Mouse (Mus musculus) MEL (cell line): ENCODE data around the gene Ikzf3. TPM values are rescaled to one million over a fixed set of nuclear protein-coding genes. Genes with fewer than 3 reads are reported as not detected.
A peak's percentile ranks its signal among the peaks of the same experiment; 100 is the strongest.

Source experiments
- DNase-seq: peaks from one replicate; pipeline ENCODE4 v3.0.0; 2011; ENCODE audit warnings: low read depth, low spot score
- H3K27ac ChIP-seq: 2 replicates; pipeline ENCODE4 v1.5.1; 2012; ENCODE audit warnings: low read depth, mild to moderate bottlenecking, control low read depth, low read length, moderate library complexity; ENCODE audit not compliant: control insufficient read depth
- H3K27me3 ChIP-seq, 2 experiments: fragments of 150-350 bp in 1 of 2; sonication (generic) in 1 of 2; 2 replicates each; pipeline ENCODE4 v1.6.1; 2012; ENCODE audit warnings: low read length in 2 of 2, mild to moderate bottlenecking in 2 of 2, improper control_type of control experiment in 1 of 2, moderate library complexity in 1 of 2; ENCODE audit not compliant: insufficient read depth in 2 of 2, control insufficient read depth in 1 of 2
- H3K36me3 ChIP-seq, 2 experiments: 2 replicates each; pipeline ENCODE4 v1.6.1; 2012 to 2014; ENCODE audit warnings: low read length in 2 of 2, improper control_type of control experiment in 1 of 2, inconsistent platforms in 1 of 2, mild to moderate bottlenecking in 1 of 2; ENCODE audit not compliant: insufficient read depth in 2 of 2, control insufficient read depth in 1 of 2
- H3K4me1 ChIP-seq, 2 experiments: fragments of 150-350 bp in 1 of 2; sonication (generic) in 1 of 2; 2 replicates each; pipeline ENCODE4 v1.6.1; 2012; ENCODE audit warnings: low read length in 2 of 2, improper control_type of control experiment in 1 of 2, mild to moderate bottlenecking in 1 of 2; ENCODE audit not compliant: insufficient read depth in 2 of 2, control insufficient read depth in 1 of 2
- H3K4me3 ChIP-seq, 2 experiments: fragments of 150-350 bp in 1 of 2; sonication (generic) in 1 of 2; 2 replicates each; pipeline ENCODE4 v1.5.1; 2012; ENCODE audit warnings: low read depth in 2 of 2, low read length in 2 of 2, mild to moderate bottlenecking in 2 of 2, moderate library complexity in 2 of 2, control low read depth in 1 of 2, improper control_type of control experiment in 1 of 2; ENCODE audit not compliant: control insufficient read depth in 1 of 2, insufficient read depth in 1 of 2
- H3K79me2 ChIP-seq: 2 replicates; pipeline ENCODE4 v1.6.1; 2012; ENCODE audit warnings: mild to moderate bottlenecking, low read length, moderate library complexity; ENCODE audit not compliant: control insufficient read depth, poor library complexity, insufficient read depth
- H3K9ac ChIP-seq: 2 replicates; pipeline ENCODE4 v1.6.1; 2012; ENCODE audit warnings: low read depth, mild to moderate bottlenecking, control low read depth, low read length, moderate library complexity; ENCODE audit not compliant: control insufficient read depth, poor library complexity, severe bottlenecking
- H3K9me3 ChIP-seq: fragments of 150-350 bp; sonication (generic); replicated peaks from 2 replicates; pipeline ENCODE4 v1.6.1; 2012; ENCODE audit warnings: mild to moderate bottlenecking, low read length, improper control_type of control experiment, moderate library complexity; ENCODE audit not compliant: insufficient read depth
- BHLHE40 ChIP-seq: IDR thresholded peaks from 2 replicates; pipeline ENCODE4 v1.6.1; 2012; ENCODE audit warnings: low read depth, mild to moderate bottlenecking, inconsistent platforms, low read length, improper control_type of control experiment, borderline replicate concordance
- CHD1 ChIP-seq: IDR thresholded peaks from 2 replicates; pipeline ENCODE4 v1.6.1; 2012; ENCODE audit warnings: low read depth, mild to moderate bottlenecking, inconsistent platforms, low read length, improper control_type of control experiment
- CHD2 ChIP-seq: IDR thresholded peaks from 2 replicates; pipeline ENCODE4 v1.6.1; 2011; ENCODE audit warnings: low read length, improper control_type of control experiment
- CTCF ChIP-seq, 3 experiments: IDR thresholded peaks in 2 of 3; conservative IDR thresholded peaks in 1 of 3; 2 replicates each; pipeline ENCODE4 v1.5.1; 2011 to 2012; ENCODE audit warnings: low read length in 3 of 3, low read depth in 2 of 3, mild to moderate bottlenecking in 2 of 3, improper control_type of control experiment in 1 of 3, inconsistent platforms in 1 of 3, mixed read lengths in 1 of 3, moderate library complexity in 1 of 3; ENCODE audit not compliant: control insufficient read depth in 1 of 3, insufficient read depth in 1 of 3, poor library complexity in 1 of 3, severe bottlenecking in 1 of 3
- E2F4 ChIP-seq: IDR thresholded peaks from 2 replicates; pipeline ENCODE4 v1.6.1; 2011; ENCODE audit warnings: low read depth, low read length, improper control_type of control experiment, borderline replicate concordance
- EP300 ChIP-seq, 2 experiments: IDR thresholded peaks; 2 replicates each; pipeline ENCODE4 v1.6.1; 2011; ENCODE audit warnings: improper control_type of control experiment in 2 of 2, low read length in 2 of 2, low read depth in 1 of 2, mild to moderate bottlenecking in 1 of 2
- GABPA ChIP-seq: IDR thresholded peaks from 2 replicates; pipeline ENCODE4 v1.6.1; 2012; ENCODE audit warnings: low read depth, mild to moderate bottlenecking, inconsistent platforms, low read length, improper control_type of control experiment, moderate library complexity
- MAX ChIP-seq: IDR thresholded peaks from 2 replicates; pipeline ENCODE4 v1.6.1; 2011; ENCODE audit warnings: low read length, improper control_type of control experiment
- MYC ChIP-seq: IDR thresholded peaks from 2 replicates; pipeline ENCODE4 v1.6.1; 2011; ENCODE audit warnings: low read depth, mild to moderate bottlenecking, low read length, improper control_type of control experiment, moderate library complexity
- NELFE ChIP-seq: IDR thresholded peaks from 2 replicates; pipeline ENCODE4 v1.6.1; 2011; ENCODE audit warnings: low read depth, low read length, improper control_type of control experiment
- NRF1 ChIP-seq: IDR thresholded peaks from 2 replicates; pipeline ENCODE4 v1.6.1; 2014; ENCODE audit warnings: low read depth, mild to moderate bottlenecking, inconsistent platforms, low read length, improper control_type of control experiment, moderate library complexity; ENCODE audit not compliant: poor library complexity, insufficient read depth, severe bottlenecking
- POLR2A ChIP-seq, 2 experiments: IDR thresholded peaks; 2 replicates each; pipeline ENCODE4 v1.6.1; 2011 to 2012; ENCODE audit warnings: low read length in 2 of 2, mild to moderate bottlenecking in 2 of 2, control low read depth in 1 of 2, improper control_type of control experiment in 1 of 2, low read depth in 1 of 2, moderate library complexity in 1 of 2; ENCODE audit not compliant: control insufficient read depth in 1 of 2, insufficient read depth in 1 of 2, poor library complexity in 1 of 2
- POLR2AphosphoS2 ChIP-seq: IDR thresholded peaks from 2 replicates; pipeline ENCODE4 v1.6.1; 2011; ENCODE audit warnings: low read length, improper control_type of control experiment
- RAD21 ChIP-seq: IDR thresholded peaks from 2 replicates; pipeline ENCODE4 v1.6.1; 2011; ENCODE audit warnings: mild to moderate bottlenecking, low read depth, low read length, improper control_type of control experiment
- SIN3A ChIP-seq: IDR thresholded peaks from 2 replicates; pipeline ENCODE4 v1.6.1; 2012; ENCODE audit warnings: low read length, improper control_type of control experiment, inconsistent platforms
- SMC3 ChIP-seq: IDR thresholded peaks from 2 replicates; pipeline ENCODE4 v1.6.1; 2011; ENCODE audit warnings: low read depth, low read length, improper control_type of control experiment
- TAL1 ChIP-seq: IDR thresholded peaks from 2 replicates; pipeline ENCODE4 v1.6.1; 2012; ENCODE audit warnings: mild to moderate bottlenecking, inconsistent platforms, low read length, moderate library complexity, mixed read lengths
- USF2 ChIP-seq, 2 experiments: IDR thresholded peaks; 2 replicates each; pipeline ENCODE4 v1.6.1; 2011 to 2012; ENCODE audit warnings: improper control_type of control experiment in 2 of 2, low read length in 2 of 2, borderline replicate concordance in 1 of 2, inconsistent platforms in 1 of 2, low read depth in 1 of 2, mild to moderate bottlenecking in 1 of 2; ENCODE audit not compliant: insufficient read depth in 1 of 2
- ZC3H11A ChIP-seq: IDR thresholded peaks from 2 replicates; pipeline ENCODE4 v1.6.1; 2012; ENCODE audit warnings: low read depth, mild to moderate bottlenecking, inconsistent platforms, low read length, improper control_type of control experiment
- polyA plus RNA-seq, 2 experiments: library from polyadenylated mRNA; stranded (reverse) in 1 of 2; unstranded in 1 of 2; fragments of >175 nt in 1 of 2; fragments of >200 nt in 1 of 2; gene quantifications; 2 replicates each; pipeline versions ENCODE4 v1.2.1 to v1.2.4; 2012; ENCODE audit warnings: low replicate concordance in 2 of 2, low read depth in 1 of 2; ENCODE audit not compliant: insufficient read length in 2 of 2, insufficient read depth in 1 of 2, missing spikeins in 1 of 2
- total RNA-seq: library from RNA; depleted of rRNA; stranded (reverse); fragments of 300-350 nt; gene quantifications from 2 replicates; pipeline ENCODE4 v1.2.3, GENCODE M21; 2012

Gene Ikzf3
- total and polyA plus RNA-seq, 3 experiments, result 0.12 TPM; not detected in 2

DNA sequence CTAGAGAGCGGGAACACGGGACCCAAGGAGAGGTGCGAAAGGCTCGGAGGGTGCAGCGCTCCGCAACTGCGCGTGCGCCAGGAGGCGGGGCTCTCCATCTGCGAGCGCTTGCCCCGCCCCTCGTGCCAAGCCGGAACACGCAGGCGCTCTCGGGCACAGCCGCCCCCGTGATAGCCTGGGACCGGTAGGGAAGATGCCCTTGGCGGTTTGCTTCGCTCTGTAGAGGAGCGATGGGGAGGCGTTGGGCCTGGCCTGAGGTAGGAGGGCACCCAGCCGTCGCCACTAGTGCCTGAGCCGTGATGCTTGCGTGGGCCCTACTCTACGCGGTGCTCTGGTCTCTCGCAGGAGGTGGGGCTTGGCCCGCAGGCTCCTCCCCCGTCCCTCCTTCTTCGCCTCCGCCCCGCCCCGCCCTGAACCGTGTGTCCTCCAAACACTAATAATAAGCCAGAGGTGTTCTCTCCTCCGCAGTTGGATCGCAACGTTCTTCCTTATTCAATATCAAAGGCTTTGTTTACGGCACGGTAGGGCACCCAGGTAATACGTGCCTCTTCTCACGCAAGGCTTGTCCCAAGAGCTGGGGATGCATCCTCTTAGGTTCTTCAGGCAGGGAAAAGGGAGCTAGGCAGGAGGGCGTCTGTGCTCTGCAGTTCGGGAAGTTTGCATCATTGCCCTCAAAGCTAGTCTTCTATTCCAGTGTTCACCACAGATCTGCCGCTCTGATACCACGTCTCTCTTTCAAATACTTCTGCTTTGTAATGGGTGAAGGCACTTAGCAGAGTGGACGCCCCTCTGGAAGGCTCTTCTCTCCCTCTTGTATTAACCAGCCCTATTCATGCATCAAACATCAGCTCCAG is 5.4 kb upstream of the Ikzf3 start, which contains the start of gene Zpbp2 (continued):
- TF ChIP-seq USF2 (IDR thresholded peaks at IDR 0.05; ENCODE audit: borderline replicate concordance in 1 of 2, insufficient read depth in 1 of 2, low read depth in 1 of 2, low read length in 2 of 2), result no peak
- TF ChIP-seq POLR2AphosphoS2, result peak; percentile 74; the same call in 1 of the 2 replicates
- TF ChIP-seq SMC3, result no peak
- TF ChIP-seq GABPA, result no peak
- peak; percentile 27; the same call in 1 of the 2 replicates for TF ChIP-seq E2F4
- peak; percentile 79 for TF ChIP-seq SIN3A
- no peak for TF ChIP-seq TAL1

- H3K79me2 ChIP-seq, result no peaks in the 10 kb centered on the region; the same call in 1 of the 2 replicates
- H3K9ac ChIP-seq, result peak overlapping the region; percentile 58
- no peaks in the 10 kb centered on the region for H3K9me3 ChIP-seq
- peaks cover 7 to 9% of the 10 kb centered on the region in 2 experiments for H3K4me1 ChIP-seq
- peak overlapping the region; percentile 13 to 23; a peak in 3 of 4 replicates for H3K4me3 ChIP-seq
- 0 out of 2 replicates have a peak, but pooled peaks have one; percentile 99 for TF ChIP-seq MAX
- peak; percentile 82; the same call in 1 of the 2 replicates for TF ChIP-seq E2F4
- 0 out of 2 replicates have a peak, but pooled peaks have one; percentile 44 for TF ChIP-seq MYC
- no peak for TF ChIP-seq CHD2
- 0 out of 4 replicates have a peak, but pooled peaks of 1 of the 2 experiments have one; percentile 15 for TF ChIP-seq POLR2A (IDR thresholded peaks at IDR 0.05; ENCODE audit: control insufficient read depth in 1 of 2, insufficient read depth in 1 of 2, low read depth in 1 of 2, low read length in 2 of 2, poor library complexity in 1 of 2)
- TF ChIP-seq GABPA, result no peak
- peak overlapping the region; percentile 41 for H3K27ac ChIP-seq
- H3K27me3 ChIP-seq, result peaks cover 0 to 1% of the 10 kb centered on the region in 2 experiments; a peak in 1 of 4 replicates
- DNase-seq, result no peak
- H3K36me3 ChIP-seq, result peaks cover 0 to 16% of the 10 kb centered on the region in 2 experiments; a peak in 2 of 4 replicates
Measured at GRCm38 (mm10) chr11:98550311-98550974, 4.6 kb upstream of the Ikzf3 start.

DNA sequence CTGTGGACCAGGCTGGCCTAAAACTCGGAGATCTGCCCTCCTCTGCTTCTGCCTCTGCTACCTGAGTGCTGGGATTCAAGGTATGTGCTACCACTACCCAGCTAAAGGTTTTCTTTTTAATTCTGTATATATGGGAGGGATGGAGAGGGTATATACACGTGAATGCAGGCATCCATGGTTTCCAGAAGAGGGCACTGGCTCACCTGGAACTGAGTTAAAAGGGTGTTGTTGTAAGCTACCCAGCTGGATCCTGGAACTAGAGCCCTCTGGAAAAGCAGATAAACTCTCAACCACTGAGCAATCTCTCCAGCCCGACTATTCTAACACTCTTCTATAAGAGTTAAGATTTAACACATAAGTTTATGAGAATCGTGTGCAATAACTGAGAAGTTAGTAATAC is 3.5 kb upstream of the Ikzf3 start:
- H3K4me3 ChIP-seq, result no peak overlapping the region
- no peaks in the 10 kb centered on the region for H3K9me3 ChIP-seq
- TF ChIP-seq POLR2AphosphoS2, result no peak
- peak; percentile 61 for TF ChIP-seq SMC3
- TF ChIP-seq RAD21, result peak; percentile 60
- TF ChIP-seq CTCF (IDR thresholded peaks at IDR 0.05 in 2 of 3, conservative IDR thresholded peaks at IDR 0.05 in 1 of 3; ENCODE audit: control insufficient read depth in 1 of 3, insufficient read depth in 1 of 3, low read depth in 2 of 3, low read length in 3 of 3, poor library complexity in 1 of 3, severe bottlenecking in 1 of 3), result peak; percentile 28 to 65 (median 48); a peak in 5 of 6 replicates
- TF ChIP-seq ZC3H11A, result peak; percentile 56
- TF ChIP-seq NELFE, result no peak
- no peak for TF ChIP-seq BHLHE40
- TF ChIP-seq NRF1, result no peak
- no peak for TF ChIP-seq EP300 (IDR thresholded peaks at IDR 0.05; ENCODE audit: low read depth in 1 of 2, low read length in 2 of 2)
- no peak for TF ChIP-seq CHD1
- H3K36me3 ChIP-seq, result peaks cover 0 to 16% of the 10 kb centered on the region in 2 experiments; a peak in 2 of 4 replicates
- no peak overlapping the region for H3K27ac ChIP-seq
- peaks cover 7 to 9% of the 10 kb centered on the region in 2 experiments for H3K4me1 ChIP-seq
- H3K9ac ChIP-seq, result no peak overlapping the region
- H3K79me2 ChIP-seq, result no peaks in the 10 kb centered on the region; the same call in 1 of the 2 replicates
- DNase-seq, result peak; percentile 50
- peaks cover 1 to 6% of the 10 kb centered on the region in 2 experiments; a peak in 3 of 4 replicates for H3K27me3 ChIP-seq
